Mouse (Mus musculus): Measurements from ENCODE around the gene Fmn2.

Fmn2 gene

DNA sequence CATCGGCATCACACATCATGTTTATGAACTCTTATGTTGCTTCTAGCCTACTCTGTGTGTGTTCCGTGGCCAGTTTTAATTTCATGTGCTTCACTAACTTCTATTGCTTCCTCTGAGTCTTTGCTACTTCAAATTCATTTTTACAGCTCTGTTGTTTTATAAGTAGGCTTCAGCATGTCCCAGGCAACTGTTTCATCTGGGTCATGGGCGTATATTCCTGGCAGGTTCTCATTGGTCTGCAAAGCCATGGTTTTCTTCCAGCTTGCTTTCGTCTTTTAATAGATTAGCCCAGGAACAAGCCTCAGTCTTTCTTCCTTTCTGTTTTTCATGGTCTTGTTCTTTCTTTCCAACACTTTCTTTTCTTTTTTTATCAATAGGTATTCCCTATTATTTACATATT lies 279.4 kb downstream of the Fmn2 start:
- no peak for DNase-seq (ENCODE audit: low spot score)

DNA sequence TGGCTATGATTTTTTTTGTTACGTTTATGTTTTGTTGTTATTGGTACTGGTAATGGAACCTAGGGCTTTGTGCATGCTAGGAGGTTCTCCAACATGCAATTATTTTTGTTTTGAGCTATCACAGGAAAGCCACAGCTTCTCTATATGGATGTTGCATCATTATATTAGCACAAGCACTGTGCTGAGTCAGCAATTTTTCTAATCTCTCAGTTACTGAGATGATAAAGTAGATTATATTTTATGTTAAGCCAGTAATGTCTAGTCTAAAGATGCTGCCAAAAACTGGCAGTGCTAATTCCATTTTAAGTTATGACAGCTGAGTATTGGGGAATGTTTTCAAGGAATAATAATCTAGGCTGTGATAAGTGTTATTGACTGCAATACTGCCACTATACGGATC lies 287.0 kb downstream of the Fmn2 start:
- DNase-seq (ENCODE audit: low spot score) = no peak

DNA sequence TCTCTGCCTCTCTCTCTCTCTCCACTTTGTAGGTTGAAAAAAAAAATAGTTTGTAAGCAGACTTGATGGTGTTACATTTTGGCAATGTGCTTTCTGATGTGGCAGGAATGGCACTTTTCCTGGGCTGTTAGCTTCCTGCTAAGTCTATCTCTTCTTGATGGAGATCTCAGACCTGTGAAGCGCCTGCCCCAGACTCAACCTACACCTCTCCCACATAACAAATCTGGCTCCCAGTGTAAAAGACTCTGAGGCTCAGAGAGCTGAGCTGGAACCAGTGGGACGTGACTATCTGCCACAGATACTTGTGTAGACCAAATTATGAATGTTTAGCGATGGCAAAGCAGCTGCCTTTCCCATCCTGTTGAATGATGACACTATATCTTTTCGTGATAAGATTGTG lies 310.2 kb downstream of the Fmn2 start:
- DNase-seq (ENCODE audit: low spot score) = no peak

DNA sequence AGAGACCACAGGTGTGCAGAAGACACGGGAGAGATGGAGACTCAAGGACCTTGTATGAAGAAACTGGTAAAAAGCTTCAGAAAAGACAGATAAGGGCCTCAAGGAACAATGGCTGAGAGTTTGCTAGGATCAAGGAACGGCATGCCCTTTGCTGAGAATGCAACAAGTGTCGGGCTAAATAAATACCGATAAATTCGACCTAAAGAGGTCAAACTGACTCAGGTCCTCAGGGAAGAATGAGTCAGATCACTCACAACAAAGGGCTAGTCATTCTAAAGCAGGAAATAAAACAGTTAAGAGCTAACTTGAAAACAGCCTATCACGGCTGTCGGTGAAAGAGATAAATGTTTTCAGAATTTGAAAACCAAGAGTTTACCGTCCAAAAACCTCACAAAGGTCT lies 324.9 kb downstream of the Fmn2 start:
- DNase-seq (ENCODE audit: low spot score) = no peak

DNA sequence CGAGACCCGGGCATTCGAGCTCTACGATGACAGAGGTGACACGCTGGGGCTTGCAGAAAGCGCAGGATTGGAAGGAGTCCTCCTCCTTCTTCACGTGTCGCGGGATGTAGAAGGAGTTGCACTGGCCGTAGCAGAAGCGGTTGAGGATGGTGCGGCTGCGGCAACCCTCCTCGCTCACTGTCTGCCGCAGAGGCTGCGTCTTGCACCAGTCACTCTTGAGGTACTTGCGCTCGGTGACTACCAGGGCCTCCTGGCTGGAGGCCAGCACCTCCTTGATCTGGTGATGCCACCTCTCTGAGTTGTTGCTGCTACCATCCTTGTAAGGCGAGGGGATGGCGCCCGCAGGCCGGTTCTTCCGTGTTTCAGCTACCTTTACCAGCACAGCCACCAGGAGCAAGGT lies 335.2 kb downstream of the Fmn2 start:
- DNase-seq (ENCODE audit: low spot score) = no peak

DNA sequence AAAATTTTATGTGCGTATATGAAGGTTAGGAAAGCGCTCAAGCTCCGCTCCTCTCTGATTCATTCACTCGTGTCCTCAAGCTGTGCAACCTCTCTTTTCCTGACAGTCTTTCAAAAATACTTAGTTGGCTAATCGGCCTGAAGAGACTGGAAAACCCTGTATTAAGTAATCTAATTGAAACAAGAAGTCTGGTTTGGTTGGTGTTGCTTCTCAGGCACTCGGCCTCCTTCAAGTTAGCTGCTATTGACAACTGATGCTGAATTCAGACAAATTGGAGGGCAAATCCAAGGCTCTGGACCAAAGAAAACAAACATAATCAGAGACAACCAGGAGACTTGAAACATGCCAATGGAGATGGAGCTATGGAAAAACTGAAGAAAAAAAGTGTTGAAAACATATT lies 343.2 kb downstream of the Fmn2 start:
- DNase-seq (ENCODE audit: low spot score) = no peak

DNA sequence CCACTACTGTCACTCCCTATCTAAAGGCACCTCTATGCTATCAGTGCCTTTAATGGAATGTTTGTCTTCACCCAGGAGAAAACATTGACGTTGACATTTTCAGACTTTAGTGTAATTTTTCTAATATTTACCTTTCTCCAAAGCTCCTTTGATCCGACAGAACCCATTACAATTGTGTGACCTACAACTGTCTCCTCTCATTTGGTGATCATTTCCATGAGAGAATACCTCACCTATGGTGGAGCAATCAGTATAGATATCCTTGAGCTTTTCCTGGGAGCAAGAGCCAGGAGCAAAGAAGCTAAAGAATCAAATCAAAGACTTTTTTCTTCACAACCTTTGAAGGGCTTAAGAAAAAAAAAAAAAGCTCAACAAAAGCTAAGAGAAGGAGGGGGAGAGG lies 354.6 kb downstream of the Fmn2 start:
- DNase-seq (ENCODE audit: low spot score) = no peak

DNA sequence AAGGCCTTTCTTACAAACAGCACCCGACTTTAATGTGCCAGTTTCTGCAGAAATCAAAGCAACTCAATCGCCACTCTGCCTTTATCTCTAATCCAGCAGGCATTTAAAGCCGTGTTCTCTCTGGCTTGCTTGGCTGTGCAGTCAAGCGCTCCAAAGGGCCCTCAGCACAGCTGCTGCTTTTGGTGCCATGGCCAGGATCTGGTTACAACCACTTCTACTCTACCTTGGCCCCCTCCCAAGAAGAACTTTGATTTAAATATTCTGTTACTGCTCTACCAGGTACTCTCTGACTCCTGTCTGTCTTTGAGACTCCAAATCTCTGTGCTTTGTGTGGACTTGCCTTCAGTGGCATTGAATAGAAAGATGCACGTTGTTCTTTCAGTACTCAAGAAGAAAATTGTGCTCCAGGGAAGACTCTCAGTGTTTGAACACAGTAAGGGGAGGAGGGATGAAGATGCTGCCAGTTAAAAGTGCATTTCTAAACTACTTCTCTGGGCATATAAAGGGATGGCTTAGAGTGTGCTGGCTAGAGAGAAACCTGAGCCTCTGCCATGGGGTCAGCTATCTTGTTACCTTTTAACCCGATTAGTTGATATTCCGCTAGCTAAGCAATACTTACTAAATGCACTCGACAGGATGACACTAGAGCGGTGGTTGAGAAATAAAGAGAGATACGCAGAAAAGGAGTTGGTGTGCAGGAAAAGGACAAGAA lies 358.9 kb downstream of the Fmn2 start:
- DNase-seq (ENCODE audit: low spot score) = no peak
